Mouse (Mus musculus) layer of hippocampus, adult 9-11 months (tissue): ENCODE results near the gene Ptcra.
"Not testable (repeated sequence)": the region's sequence is repeated elsewhere in the genome, so short reads cannot be mapped to it uniquely, and the experiment has no call there.

ENCODE experiments used
- DNase-seq: peaks from one replicate; pipeline ENCODE4 v3.0.0; 2022

Gene Ptcra

DNA sequence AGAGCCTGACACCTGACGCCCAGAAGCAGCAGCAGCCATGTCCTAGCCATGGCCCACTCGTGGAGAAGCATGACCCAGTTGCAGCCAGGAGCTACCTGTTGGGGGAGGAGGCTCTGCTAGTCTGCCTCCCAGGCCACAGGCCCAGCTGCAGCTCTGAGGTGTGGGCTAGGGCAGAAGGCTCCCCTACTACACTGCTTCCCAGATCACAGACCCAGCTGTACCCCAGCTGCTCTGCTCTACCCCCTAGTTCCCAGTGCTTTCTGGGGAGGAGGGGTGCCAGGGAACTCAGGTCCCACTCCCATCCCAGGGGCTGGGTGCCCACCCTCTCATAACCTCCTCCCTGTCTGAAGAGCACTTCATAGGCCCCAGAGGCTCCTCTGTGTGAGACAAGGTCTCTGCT, at the start of gene Ptcra:
Gene Ptcra, minus strand, starts transcription at position 169 of the 400 bp plus-strand sequence.
- no peak for DNase-seq

DNA sequence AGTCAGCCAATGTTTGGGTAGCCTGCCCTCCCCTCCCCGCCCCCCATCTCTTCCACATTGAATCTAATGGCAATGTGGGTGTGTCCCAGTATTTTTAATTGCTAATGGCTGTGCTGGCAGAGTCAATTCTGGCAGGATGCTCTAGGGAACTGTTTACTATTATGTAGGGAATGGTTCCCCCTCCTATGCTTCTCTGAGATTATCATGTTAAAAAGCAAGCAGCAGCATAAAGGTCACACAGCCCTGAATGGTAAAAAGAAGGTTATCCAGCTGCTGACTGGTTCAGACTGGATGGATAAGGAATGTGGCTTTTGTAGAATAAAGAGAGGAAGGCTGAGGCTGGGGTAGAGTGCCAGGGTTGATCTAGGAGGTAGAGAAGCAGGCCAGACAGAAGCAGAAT, 48.9 kb upstream of the Ptcra start:
- no peak for DNase-seq

DNA sequence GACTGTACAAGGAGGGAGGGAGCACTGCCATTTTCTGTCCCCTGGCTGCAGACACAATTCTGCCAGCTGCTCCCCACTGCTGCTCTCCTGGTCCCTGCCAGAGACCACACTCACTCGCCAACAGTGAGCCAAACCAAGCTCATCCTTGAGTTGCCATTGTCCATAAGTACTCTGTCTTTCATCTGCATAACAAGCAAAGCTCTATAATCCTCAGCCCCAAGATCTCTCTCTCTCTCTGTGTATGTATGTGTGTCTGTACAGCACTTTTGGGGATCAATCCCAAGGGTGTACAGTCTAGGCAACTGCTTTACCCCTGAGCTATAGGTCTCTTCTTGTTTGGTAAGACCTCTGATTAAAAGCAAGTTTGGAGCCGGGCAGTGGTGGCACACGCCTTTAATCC, 47.2 kb upstream of the Ptcra start:
- no peak for DNase-seq

DNA sequence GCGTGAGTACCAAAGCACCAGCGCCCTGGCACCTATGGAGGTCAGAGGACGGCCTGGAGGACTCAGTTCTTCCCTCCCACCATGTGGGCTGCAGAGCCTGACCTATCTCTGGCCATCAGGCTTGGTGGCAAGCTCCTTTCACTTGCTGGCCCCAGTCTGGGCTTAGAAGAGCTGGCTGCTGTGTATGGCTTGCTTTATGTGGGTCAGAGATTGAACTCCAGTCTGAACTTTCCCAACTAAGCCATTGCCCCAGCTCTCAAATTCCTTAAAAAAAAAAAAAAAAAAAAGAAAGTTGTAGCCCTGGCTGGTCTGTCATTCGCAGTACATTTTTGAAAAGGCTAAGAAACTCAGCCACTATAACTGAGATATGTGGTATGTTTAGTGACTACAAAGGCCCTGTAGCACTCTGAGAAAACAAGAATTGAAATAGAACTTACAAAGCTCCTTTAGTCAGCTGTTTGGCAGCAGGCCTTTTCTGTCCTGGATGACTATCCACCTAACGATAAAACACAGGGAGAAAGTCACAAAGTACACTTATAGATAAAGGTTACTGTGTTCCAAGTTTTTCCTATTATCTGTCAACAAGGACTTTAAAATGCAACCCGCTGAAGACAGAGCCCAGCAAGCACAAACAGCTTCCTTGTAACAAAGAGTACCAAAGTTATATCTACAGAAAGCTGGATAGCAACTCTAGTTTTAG, 45.8 kb upstream of the Ptcra start:
- no peak for DNase-seq

DNA sequence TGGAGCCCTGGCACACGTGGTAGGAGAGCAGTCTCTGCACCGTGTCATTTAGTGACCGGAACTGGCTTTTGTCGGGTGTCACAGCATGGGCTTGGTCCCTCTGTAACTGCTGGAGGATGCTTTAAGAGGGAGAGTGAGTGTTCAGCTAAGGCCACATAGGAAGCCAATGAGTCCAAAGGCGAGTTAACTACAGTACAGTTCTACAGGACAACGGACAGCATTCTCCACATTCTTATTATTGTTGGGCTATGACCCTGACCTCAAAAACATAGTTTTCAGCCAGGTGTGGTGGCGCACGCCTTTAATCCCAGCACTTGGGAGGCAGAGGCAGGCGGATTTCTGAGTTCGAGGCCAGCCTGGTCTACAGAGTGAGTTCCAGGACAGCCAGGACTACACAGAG, 44.9 kb upstream of the Ptcra start:
- no peak for DNase-seq

DNA sequence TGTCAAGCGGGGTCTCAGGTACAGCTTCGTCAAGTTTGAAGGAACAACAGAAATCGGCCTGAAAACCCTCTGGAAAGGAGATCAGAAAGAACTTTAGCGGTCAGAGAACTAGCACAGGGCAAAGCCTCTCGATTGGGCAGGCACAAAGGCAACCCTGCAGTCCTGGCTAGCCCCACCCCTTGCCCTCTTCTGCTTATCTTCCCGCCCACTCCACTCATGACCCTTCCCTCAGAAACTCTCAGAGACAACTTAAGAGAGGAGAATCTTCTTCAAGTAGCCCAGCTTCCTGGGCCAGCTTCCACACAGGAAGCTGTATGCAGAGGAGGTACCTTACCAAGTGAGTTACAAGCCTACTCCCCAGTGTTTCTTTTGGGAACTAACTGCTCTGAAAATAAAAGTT, 38.2 kb upstream of the Ptcra start:
- no peak for DNase-seq

DNA sequence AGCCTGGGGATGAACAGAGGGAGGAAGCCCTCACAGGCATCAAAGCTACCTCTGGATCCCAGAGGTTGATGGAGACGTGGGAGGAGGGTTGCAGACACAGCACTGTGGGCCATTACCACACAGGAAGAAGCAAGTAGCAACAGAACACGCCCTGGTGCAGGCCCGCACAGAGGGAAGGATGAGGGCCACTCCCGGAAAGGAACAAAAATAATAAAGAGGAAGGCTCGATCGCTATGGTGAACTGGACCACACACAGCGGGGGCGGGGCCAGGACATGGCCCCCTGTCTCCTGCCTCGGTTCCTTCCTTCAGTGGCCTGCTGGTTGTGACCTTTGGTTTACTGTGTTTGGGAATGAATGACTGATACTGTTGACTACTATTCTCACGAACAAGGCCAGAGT, 36.2 kb upstream of the Ptcra start:
- no peak for DNase-seq

DNA sequence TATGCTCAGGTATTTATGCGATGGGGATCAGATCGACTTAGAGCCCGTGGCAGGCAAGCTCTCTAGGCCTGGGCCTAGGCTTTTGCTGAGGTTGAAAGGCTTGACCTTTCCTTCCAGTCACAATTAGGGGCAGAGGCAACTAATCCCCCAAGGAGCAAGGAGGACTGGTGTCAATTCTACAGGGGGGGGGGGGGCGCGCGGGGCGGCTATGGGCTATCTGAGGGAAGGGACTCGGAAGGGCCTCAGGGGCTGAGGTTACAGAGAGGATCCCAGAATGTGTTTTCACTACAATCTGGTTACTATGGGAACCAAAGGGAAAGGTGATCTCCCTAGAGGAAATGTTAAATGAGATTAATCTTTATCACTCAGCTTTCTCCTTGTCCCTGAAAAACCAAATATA, 33.9 kb upstream of the Ptcra start:
- DNase-seq = no peak

DNA sequence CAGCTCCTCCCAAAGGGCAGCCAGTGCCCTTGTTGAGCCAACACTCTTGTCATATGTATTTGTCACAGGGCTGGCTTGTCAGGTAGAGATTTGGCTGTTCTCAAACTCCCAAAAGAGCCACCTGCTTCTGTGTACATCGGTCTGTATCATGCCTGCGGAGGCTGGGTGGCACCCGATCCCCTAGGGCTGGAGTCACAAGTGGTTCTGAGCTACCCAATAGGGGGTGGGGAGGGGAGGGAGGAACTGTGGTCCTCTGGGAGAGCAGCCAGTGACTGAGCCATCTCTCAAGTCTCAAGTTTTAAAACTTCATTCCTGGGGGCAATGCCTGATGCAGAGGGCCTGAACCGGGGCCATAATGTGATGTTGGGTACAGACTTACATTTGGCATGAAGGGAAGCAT, 33.2 kb upstream of the Ptcra start:
- no peak for DNase-seq

DNA sequence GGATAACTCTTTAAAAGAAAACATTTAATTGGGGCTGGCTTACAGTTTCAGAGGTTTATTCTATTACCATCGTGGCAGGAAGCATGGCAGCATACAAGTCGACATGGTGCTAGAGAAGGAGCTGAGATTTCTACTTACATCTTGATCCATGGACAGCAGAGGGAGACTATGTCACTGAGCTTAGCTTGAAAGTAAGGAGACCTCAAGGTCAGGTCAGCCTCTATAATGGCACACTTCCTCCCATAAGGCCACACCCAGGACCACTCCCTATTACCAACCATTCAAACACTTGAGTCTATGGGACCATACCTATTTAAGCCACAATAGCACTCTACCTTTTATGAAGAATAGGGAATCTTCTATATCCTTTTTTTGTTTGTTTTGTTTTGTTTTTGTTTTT, 29.5 kb upstream of the Ptcra start:
- no peak for DNase-seq

DNA sequence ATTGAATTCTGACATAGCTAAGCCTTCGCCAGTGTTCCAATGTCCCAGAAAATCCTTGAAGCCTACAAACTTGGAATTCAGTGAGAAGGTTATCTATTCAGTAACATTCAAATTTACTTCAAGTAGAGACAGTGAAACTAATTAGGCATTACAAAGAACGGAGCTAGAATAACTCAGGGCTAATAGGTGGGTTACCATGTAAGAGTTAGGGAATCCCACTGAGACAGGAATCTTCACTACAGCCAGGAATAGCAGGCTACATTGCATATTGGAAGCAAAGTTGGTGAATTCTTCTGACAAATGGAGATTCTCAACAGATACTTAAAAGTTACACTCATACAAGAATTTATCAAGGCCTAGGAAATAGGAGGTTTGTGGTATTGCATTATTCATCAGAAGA, 24.5 kb upstream of the Ptcra start:
- DNase-seq = not testable (repeated sequence)

DNA sequence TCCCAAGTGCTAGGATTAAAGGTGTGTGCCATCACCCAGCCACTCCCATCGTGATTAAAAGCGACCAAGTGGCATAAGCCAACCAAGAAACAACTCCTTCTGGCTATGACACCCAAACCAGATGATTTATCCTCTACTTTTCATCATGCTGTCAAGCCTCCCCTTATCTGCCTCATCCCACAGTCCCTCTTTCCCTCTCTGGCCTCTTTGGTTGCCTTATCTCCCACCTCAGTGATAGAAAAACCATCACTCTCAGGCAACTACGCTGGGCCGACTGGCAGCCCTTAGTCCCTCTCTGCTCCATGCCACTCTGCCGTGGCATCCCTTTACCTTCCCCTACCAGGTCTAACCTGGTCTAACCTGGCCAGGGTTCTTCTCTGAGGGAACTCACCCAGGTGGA, 23.4 kb upstream of the Ptcra start:
- DNase-seq = no peak

DNA sequence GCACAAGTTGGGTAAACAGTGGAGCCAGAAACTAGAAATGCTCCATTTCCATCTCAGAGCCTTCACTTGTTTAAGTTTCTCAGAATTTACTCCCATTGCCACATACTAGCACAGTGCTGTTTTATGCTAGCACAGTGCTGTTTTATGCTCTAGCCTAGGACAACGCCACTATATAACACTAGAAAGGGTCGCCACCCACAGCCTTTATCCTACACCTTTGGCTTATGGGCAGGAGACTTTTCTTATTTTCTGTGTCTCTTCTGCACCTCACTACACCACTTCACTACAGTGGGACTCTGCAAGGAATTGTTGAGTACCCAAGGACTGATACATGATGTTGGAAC, 19.7 kb upstream of the Ptcra start:
- no peak for DNase-seq

DNA sequence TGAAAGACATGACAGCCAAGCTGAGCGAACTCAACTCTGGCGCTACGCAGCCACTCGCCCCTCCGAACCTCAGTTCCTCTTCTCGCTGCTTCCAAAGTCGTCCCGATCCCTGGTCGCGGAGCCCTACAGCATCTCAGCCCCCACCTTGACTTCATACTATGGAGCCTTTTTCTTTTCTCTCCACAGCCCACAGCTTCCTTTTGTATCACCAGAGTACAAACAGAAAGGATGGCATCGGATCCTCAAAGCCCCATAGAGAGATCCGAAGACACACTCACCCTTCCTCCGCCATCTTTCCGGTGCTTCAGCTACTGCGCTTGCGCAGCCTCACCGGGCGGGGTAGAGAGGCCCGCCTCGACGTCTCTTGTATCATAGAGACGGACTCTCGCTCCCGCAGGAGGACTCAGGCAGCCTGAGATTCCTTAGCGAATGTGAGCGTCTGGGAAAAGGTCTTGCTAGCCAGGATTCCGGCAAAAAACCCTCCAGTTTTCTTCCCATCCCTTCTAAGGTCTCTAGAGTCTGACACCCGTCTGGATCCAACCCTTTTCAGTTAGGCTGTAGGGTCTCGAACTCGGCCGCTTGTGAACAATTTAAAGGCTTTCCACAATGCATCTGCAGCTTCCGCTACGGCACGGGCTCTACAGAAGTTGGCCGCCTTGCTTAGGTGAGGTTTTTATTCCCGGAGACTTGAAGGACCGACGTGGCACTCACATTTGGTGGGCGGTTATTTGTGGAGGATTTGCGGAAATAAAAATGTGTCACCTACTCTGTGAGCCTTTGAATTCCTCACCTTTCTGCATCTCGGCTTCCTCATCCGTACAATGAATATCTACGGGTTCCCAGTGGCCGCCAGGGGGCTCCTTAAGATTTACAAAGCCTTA, 19.1 kb upstream of the Ptcra start, which contains the start of gene Rpl7l1:
Gene Rpl7l1, minus strand, starts transcription at position 332 of the 881 bp plus-strand sequence.
- DNase-seq = peak; percentile 92

DNA sequence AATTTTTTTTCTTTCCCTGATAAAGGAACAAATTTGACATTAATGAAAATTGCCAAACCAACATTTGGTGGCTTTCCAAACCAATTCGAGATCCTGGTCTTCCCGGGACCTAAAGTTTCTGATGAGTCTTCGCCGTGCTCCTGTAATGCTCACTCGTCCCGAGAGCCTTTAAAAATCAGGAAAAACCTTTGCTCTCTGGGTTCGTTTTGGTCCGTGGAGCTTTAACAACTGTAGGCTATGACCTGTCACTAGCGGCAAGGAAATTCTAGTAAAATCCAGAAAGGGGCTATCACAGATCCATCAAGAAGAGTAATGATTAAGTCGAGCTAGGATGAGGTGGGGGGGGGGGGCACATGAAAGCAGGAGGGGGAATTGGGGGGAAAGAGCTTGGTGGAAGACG, 18.4 kb upstream of the Ptcra start:
- DNase-seq = no peak

DNA sequence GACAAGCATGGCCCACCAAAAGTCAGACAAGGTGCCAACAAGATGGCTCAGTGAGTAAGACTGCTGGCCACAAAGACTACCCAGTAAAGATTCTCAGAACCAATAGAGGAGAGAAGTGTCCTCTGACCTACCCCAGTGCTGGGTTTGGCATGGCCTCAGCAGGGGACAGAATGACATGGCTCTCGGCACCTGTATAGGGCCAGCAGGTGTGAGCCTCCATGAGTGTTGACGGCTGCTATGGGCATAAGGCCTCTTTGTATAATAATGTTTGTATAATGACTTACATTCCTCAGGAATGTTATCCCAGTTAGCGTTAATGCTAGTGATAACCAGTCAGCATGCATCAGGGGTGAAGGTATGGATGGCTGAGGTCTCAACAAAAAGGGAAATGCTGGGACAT, 12.6 kb upstream of the Ptcra start:
- DNase-seq = no peak

DNA sequence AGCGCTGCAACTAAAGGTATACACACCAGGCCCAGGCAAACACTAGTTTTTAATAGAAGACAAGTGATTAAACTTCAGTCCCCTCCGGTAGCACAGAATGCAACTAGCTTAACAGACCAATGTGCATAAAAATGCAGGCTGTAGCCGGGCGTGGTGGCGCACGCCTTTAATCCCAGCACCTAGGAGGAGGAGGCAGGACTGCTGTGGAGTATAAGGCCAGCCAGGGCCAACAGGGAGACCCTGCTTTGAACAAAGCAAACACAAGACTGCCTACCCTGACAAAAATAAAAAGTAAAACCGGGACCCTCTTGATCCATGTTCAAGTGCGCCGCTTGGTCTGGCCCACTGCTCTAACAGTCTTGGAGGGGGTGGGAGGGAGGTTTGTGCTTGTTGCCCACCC, 11.6 kb upstream of the Ptcra start:
- DNase-seq = no peak

DNA sequence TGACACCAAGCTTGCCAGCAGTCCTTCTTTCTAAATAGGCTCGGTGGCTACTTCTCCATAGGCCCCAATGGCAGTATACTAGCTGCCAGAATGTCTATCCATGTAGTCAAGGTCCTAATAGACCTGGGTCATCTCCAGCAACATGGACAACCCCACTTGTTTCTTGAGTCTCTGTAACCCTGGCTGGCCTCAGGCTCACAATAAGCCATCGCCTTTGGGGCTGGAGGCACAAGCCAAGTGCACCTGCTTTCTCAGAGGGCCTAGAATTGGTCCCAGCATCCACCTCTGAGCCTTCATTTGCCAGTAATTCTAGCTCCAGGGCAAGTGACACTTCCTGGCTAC, 10.6 kb upstream of the Ptcra start:
- DNase-seq = no peak

DNA sequence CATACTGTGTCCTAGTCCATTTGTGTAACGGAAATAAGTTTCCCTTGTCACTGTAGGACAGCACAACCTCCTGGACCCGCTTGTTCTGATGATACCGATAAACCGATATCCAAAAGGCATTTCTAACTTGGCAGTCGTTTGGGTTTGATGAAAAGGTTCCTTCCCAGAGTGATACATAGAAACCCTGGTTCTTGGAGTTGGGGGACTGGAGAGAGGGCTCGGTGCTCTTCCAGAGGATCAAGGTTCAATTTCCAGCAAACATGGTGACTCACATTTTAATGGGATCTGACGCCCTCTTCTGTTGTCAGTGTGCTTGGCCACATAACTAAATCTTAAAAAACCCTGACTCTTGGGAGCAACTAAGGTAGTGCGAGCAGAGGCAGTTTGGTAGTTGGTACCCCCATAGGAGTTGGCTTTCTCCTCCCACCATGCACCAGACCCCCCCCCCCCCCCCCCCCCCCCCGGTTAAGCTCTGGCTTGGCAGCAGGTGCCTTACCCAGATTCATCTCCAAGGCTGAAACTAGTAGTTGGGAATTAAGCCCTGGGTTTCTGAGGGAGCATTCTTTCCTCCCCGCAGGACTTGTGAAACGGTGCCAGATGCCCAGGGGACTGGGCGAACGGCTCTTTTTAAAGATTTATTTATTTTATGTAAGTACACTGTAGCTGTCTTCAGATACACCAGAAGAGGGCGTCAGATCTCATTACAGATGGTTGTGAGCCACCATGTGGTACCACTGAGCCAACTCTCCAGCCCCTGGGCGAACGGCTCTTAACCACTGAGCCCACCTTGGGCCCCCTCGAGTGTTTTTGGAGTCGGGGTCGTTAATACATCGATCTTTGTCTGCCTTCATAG, 10.0 kb upstream of the Ptcra start:
- no peak for DNase-seq

DNA sequence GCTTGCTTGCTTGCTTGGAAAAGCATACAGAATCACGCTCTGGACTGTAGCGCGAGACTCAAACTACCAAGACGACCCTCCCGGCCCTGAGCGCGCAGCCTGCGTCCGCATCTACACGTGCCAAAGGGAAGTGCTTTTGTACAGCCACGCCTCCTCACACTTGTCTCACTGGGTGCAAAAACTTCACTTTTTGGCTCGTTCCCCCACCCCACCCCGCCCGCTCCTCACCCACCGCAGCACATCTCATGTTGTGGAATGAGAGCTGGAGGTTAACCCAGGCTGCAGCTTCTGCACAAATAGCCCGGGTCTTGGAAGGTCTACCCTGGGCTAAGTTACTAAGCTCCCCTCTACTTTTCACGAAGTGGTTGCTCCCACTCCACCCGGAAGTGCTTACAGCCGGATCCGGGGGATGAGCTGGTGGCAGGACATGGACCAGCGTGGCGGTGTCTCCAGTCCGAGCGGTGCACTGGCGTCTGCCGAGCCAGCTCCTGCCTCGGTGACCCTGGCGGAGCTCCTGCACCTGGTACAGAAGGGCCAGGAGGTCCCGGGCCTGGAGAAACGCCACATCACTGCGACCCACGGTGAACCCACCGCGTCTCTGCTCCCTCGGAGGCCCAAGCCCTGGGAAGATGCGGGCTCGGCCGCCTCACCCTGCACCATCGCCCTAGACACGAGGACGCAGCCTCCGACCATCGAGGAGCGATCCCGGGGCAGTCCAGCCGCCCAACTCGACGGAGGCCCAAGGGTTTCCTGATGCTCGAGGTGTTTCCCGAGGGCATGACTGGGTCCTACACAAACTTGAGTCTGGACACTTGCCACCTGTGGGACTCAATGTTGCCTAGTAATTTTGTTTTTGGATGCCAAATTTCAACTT, 9.1 kb upstream of the Ptcra start, which contains the start of gene 2310039H08Rik:
Gene 2310039H08Rik, plus strand, starts transcription at position 232 of the 874 bp plus-strand sequence.
- peak; percentile 86 for DNase-seq

DNA sequence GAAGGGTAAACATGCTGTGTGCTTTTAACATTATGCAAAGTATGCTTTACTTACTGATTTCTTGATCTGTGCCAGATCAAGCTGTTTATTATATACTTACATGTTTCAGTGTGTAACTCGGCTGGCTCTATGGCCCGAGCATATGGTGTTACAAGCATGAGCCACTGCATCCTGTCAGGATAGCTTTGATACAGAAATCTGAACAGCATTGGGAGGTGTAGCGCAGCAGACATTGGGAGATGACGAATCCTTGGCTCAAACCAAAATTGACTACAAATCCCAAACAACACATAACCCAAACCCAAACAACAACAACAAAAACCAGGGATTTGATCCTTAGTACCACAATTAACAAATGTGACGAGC, 8.5 kb upstream of the Ptcra start:
- DNase-seq = no peak

DNA sequence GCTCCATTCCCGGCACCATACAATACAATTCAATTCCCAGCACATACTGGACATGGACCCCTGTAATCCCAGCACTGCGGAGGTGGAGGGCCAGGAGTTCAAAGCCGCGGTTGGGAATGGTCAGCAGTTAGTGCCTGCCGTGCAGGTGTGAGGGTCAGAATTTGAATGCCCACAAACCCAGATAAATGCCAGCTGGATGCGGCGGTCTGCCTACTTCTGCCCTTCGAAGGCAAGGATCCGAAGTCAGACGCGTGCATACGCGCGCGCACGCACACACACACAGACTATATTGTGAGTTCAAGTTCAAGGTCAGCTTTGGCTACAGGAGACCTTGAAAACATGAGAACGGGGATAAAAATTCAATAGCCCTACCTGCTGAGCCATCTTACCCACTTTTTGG, 8.1 kb upstream of the Ptcra start:
- no peak for DNase-seq

DNA sequence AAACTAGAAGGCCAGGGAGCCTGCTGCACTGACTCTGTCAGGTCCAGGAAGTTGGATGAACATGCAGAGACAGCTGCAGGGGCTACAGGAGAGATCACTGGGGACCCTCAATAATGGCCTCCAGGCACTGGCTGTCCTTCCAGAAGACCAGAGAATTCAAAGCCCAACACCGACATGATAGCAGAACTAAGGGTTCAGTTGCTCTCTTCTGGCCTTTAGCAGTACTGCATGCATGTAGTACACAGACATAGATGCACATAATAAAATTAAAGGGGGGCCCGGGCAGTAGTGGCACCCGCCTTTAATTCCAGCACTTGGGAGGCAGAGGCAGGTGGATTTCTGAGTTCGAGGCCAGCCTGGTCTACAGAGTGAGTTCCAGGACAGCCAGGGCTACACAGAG, 7.5 kb upstream of the Ptcra start:
- no peak for DNase-seq
